Mouse (Mus musculus) intestine, postnatal 0 days (tissue): Measurements from ENCODE around the gene Adprhl1. TPM values are rescaled to one million over a fixed set of nuclear protein-coding genes. Genes with fewer than 3 reads are reported as not detected.

Experiments
- ATAC-seq: fragments of 200-750 bp; cut with Nextera tagmentation; 2 replicates; pipeline ENCODE4 v1.8.0; 2017; ENCODE audit warnings: mild to moderate bottlenecking, moderate TSS enrichment, moderate library complexity
- H3K27ac ChIP-seq: fragments of 300-500 bp; sonication (generic); 2 replicates; pipeline ENCODE4 v1.5.1; 2014; ENCODE audit warnings: mild to moderate bottlenecking, low read depth, low read length, moderate library complexity
- H3K27me3 ChIP-seq: fragments of 300-500 bp; sonication (generic); replicated peaks from 2 replicates; pipeline ENCODE4 v1.6.1; 2014; ENCODE audit warnings: low read length, mixed read lengths; ENCODE audit not compliant: control insufficient read depth, insufficient read depth
- H3K36me3 ChIP-seq: fragments of 300-500 bp; sonication (generic); 2 replicates; pipeline ENCODE4 v1.6.1; 2014; ENCODE audit warnings: mild to moderate bottlenecking, moderate library complexity; ENCODE audit not compliant: control insufficient read depth, insufficient read depth
- H3K4me1 ChIP-seq: fragments of 300-500 bp; sonication (generic); replicated peaks from 2 replicates; pipeline ENCODE4 v1.6.1; 2014; ENCODE audit warnings: antibody characterized with exemption, low read length, mixed read lengths; ENCODE audit not compliant: control insufficient read depth, insufficient read depth
- H3K4me2 ChIP-seq: fragments of 300-500 bp; sonication (generic); replicated peaks from 2 replicates; pipeline ENCODE4 v1.6.1; 2014; ENCODE audit warnings: low read depth, mild to moderate bottlenecking, moderate library complexity
- H3K4me3 ChIP-seq: fragments of 300-500 bp; sonication (generic); 2 replicates; pipeline ENCODE4 v1.5.1; 2014; ENCODE audit warnings: low read depth, low read length
- H3K9ac ChIP-seq: fragments of 300-500 bp; sonication (generic); 2 replicates; pipeline ENCODE4 v1.6.1; 2014; ENCODE audit warnings: mild to moderate bottlenecking, low read depth, low read length
- H3K9me3 ChIP-seq: fragments of 300-500 bp; sonication (generic); 2 replicates; pipeline ENCODE4 v1.6.1; 2016; ENCODE audit warnings: mixed run types; ENCODE audit not compliant: control insufficient read depth
- CTCF ChIP-seq: sonication (generic); IDR thresholded peaks from 2 replicates; pipeline ENCODE4 v1.5.1; 2016; ENCODE audit warnings: low read depth, mild to moderate bottlenecking, control low read depth, antibody characterized with exemption, moderate library complexity
- WGBS: fragments of 180-500 bp; shearing (Covaris S2); extraction: QIAGEN DNeasy Blood & Tissue Kit; methylation state at CpG from one replicate; pipeline ENCODE4 v1.1.7; 2014; 5-methylcytosine and 5-hydroxymethylcytosine counted together
- polyA plus RNA-seq: library from polyadenylated mRNA; unstranded; fragments of >200 nt; fragmentation: Nextera tagmentation; extraction: Ambion mirVana; gene quantifications from 2 replicates; pipeline ENCODE4 v1.2.1, GENCODE M21; 2015

The Adprhl1 gene
- polyA plus RNA-seq, 1 experiment from 2014 or later = not detected

DNA sequence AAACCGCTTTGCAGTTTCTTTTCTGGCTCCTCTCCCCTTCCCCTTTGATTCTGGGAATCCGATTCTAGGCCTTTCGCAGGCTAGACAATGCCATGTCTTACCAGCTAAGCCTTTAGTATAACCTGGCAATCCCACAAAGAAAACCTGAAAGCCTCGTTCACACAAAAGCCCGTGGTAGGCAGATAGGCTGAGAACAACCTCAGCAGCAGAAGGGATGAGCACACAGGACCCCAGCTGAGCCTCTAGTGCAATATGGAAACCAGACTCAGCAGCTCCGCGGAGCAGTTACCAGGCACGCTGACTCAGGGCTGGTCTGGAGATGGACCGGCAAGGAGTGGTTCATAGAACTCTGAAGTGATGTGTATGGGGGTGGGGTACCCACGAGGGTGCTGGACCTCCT is 59.1 kb downstream of the Adprhl1 start:
- Histone ChIP-seq H3K4me2 (no peak overlapping the region), H3K9me3 (no peaks in the 10 kb centered on the region), H3K36me3 (peaks cover 14% of the 10 kb centered on the region; the same call in 1 of the 2 replicates), H3K27ac (no peak overlapping the region), H3K4me1 (no peaks in the 10 kb centered on the region), H3K9ac (no peak overlapping the region), H3K27me3 (no peaks in the 10 kb centered on the region), H3K4me3 (no peak overlapping the region)
- ATAC-seq = no peak
- 53% methylated on average over 10 of the region's 10 CpGs for WGBS
- no peak for TF ChIP-seq CTCF

GRCm38 (mm10) chr8:13190235-13190634 is 63.7 kb downstream of the Adprhl1 start:
- no peak overlapping the region for H3K4me2 ChIP-seq
- no peak overlapping the region for H3K4me3 ChIP-seq
- ATAC-seq = no peak
- H3K4me1 ChIP-seq = no peaks in the 10 kb centered on the region
- peaks cover 48% of the 10 kb centered on the region; the same call in 1 of the 2 replicates for H3K36me3 ChIP-seq
- TF ChIP-seq CTCF = no peak
- H3K27ac ChIP-seq = no peak overlapping the region
- H3K27me3 ChIP-seq = no peaks in the 10 kb centered on the region
- no peaks in the 10 kb centered on the region for H3K9me3 ChIP-seq
- H3K9ac ChIP-seq = no peak overlapping the region
- 85% methylated on average over 8 of the region's 8 CpGs for WGBS

DNA sequence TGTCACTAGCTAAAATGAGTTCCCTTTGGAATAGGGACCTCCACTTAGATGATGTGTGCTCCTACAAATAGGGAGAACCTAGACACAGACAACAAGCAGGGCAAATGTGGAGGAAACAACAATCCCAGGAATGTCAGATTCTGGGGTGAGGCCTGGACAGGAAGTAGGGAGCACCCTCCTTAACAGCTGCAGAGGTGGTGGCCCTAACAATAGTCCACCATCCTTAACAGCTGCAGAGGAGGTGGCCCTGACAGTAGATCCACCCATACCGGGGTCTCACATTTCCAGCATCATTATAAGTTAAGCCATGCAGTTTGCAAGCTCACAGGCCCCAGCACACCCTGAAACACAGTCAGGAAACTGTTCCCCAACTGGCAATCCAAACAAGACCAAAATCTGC is 65.1 kb downstream of the Adprhl1 start:
- H3K4me1 ChIP-seq = no peaks in the 10 kb centered on the region
- no peak overlapping the region for H3K27ac ChIP-seq
- no peak for ATAC-seq
- 85% methylated on average over 1 of the region's 1 CpGs for WGBS
- TF ChIP-seq CTCF = no peak
- H3K9me3 ChIP-seq = no peaks in the 10 kb centered on the region
- no peaks in the 10 kb centered on the region for H3K27me3 ChIP-seq
- peaks cover 61% of the 10 kb centered on the region for H3K36me3 ChIP-seq
- H3K4me3 ChIP-seq = no peak overlapping the region
- no peak overlapping the region for H3K9ac ChIP-seq
- no peak overlapping the region for H3K4me2 ChIP-seq

DNA sequence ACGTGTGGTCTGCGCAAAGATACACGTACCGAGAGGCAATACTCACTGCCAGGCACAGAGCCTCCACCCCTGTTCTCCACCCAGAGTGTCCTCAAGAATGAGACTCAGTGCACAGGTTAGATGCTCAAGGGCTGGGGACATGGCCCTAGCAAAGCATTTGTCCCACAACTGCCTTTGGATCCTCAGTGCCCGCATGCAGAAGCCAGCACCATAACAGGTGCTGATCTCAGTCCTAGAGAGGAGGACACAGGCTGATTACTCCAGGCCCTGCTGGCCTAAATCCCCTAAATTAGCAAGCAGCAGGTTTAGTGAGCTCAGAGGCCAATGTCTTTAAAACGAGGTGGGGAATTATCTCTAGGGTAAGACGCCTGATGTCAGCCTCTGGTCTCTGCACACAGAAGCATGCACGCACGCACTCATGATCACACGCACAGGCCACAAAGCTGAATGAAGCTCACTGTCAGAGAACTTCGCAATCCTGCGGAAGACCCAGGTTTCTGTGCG is 65.9 kb downstream of the Adprhl1 start:
- no peaks in the 10 kb centered on the region for H3K27me3 ChIP-seq
- no peak for ATAC-seq
- H3K9ac ChIP-seq = no peak overlapping the region

GRCm38 (mm10) chr8:13187638-13188037 is 66.3 kb downstream of the Adprhl1 start:
- no peak for ATAC-seq
- WGBS = 76% methylated on average over 7 of the region's 7 CpGs
- no peak overlapping the region for H3K4me3 ChIP-seq
- H3K36me3 ChIP-seq = peaks cover 61% of the 10 kb centered on the region
- no peaks in the 10 kb centered on the region for H3K9me3 ChIP-seq
- no peak for TF ChIP-seq CTCF
- H3K27me3 ChIP-seq = no peaks in the 10 kb centered on the region
- no peaks in the 10 kb centered on the region for H3K4me1 ChIP-seq
- H3K27ac ChIP-seq = no peak overlapping the region
- H3K4me2 ChIP-seq = no peak overlapping the region
- no peak overlapping the region for H3K9ac ChIP-seq

More for the DNA sequence above, 65.9 kb downstream of the Adprhl1 start:
- H3K27ac ChIP-seq = no peak overlapping the region
- no peak overlapping the region for H3K4me2 ChIP-seq
- no peak for TF ChIP-seq CTCF
- H3K9me3 ChIP-seq = no peaks in the 10 kb centered on the region
- H3K36me3 ChIP-seq = peaks cover 61% of the 10 kb centered on the region
- no peak overlapping the region for H3K4me3 ChIP-seq
- 94% methylated on average over 13 of the region's 13 CpGs for WGBS
- H3K4me1 ChIP-seq = no peaks in the 10 kb centered on the region

GRCm38 (mm10) chr8:13187229-13187628 is 66.7 kb downstream of the Adprhl1 start:
- H3K9me3 ChIP-seq = no peaks in the 10 kb centered on the region
- H3K36me3 ChIP-seq = peaks cover 59% of the 10 kb centered on the region
- ATAC-seq = no peak
- WGBS = 82% methylated on average over 9 of the region's 9 CpGs
- no peak overlapping the region for H3K9ac ChIP-seq
- no peaks in the 10 kb centered on the region for H3K4me1 ChIP-seq
- H3K27me3 ChIP-seq = no peaks in the 10 kb centered on the region
- no peak for TF ChIP-seq CTCF
- no peak overlapping the region for H3K4me3 ChIP-seq
- H3K4me2 ChIP-seq = no peak overlapping the region
- no peak overlapping the region for H3K27ac ChIP-seq

- H3K4me1 ChIP-seq = no peaks in the 10 kb centered on the region
- H3K36me3 ChIP-seq = peaks cover 55% of the 10 kb centered on the region
- no peak overlapping the region for H3K9ac ChIP-seq
- 79% methylated on average over 8 of the region's 8 CpGs for WGBS
- no peaks in the 10 kb centered on the region for H3K9me3 ChIP-seq
- no peaks in the 10 kb centered on the region for H3K27me3 ChIP-seq
- no peak overlapping the region for H3K4me2 ChIP-seq
- H3K4me3 ChIP-seq = no peak overlapping the region
- no peak for ATAC-seq
- H3K27ac ChIP-seq = no peak overlapping the region
- TF ChIP-seq CTCF = no peak
These were observed 67.1 kb downstream of the Adprhl1 start for GRCm38 (mm10) chr8:13186819-13187218.
